Mouse (Mus musculus) hindbrain, postnatal 0 days (tissue): ENCODE data around the gene Hhatl. TPM values are rescaled to one million over a fixed set of nuclear protein-coding genes. Genes with fewer than 3 reads are reported as not detected.

Experiments used
- ATAC-seq: fragments of 200-750 bp; cut with Nextera tagmentation; 2 replicates; pipeline ENCODE4 v1.8.0; 2017; ENCODE audit warnings: mild to moderate bottlenecking, moderate TSS enrichment, moderate library complexity
- DNase-seq: peaks from one replicate; pipeline ENCODE4 v3.0.0-alpha.2; 2015; ENCODE audit warnings: low spot score
- H3K27ac ChIP-seq: fragments of 300-500 bp; sonication (generic); 2 replicates; pipeline ENCODE4 v1.5.1; 2014; ENCODE audit warnings: mild to moderate bottlenecking
- H3K27me3 ChIP-seq: fragments of 300-500 bp; sonication (generic); 2 replicates; pipeline ENCODE4 v1.6.1; 2014; ENCODE audit warnings: low read length, mixed read lengths; ENCODE audit not compliant: insufficient read depth
- H3K36me3 ChIP-seq: fragments of 300-500 bp; sonication (generic); 2 replicates; pipeline ENCODE4 v1.6.1; 2014; ENCODE audit warnings: low read length, mixed read lengths; ENCODE audit not compliant: insufficient read depth
- H3K4me1 ChIP-seq: fragments of 300-500 bp; sonication (generic); 2 replicates; pipeline ENCODE4 v1.6.1; 2014; ENCODE audit warnings: antibody characterized with exemption, low read length, mixed read lengths; ENCODE audit not compliant: insufficient read depth
- H3K4me2 ChIP-seq: fragments of 300-500 bp; sonication (generic); 2 replicates; pipeline ENCODE4 v1.6.1; 2014; ENCODE audit warnings: low read depth, mild to moderate bottlenecking, low read length, moderate library complexity, mixed read lengths
- H3K4me3 ChIP-seq: fragments of 300-500 bp; sonication (generic); 2 replicates; pipeline ENCODE4 v1.5.1; 2014; ENCODE audit warnings: low read length
- H3K9ac ChIP-seq: fragments of 300-500 bp; sonication (generic); replicated peaks from 2 replicates; pipeline ENCODE4 v1.6.1; 2014; ENCODE audit warnings: mild to moderate bottlenecking, low read length, moderate library complexity, mixed read lengths
- H3K9me3 ChIP-seq: fragments of 300-500 bp; sonication (generic); 2 replicates; pipeline ENCODE4 v1.6.1; 2016; ENCODE audit warnings: low read length, mixed read lengths
- CTCF ChIP-seq: IDR thresholded peaks from 2 replicates; pipeline ENCODE4 v1.5.1; 2016; ENCODE audit warnings: antibody characterized with exemption, control low read depth, low read depth
- WGBS: fragments of 180-500 bp; shearing (Covaris S2); extraction: QIAGEN DNeasy Blood & Tissue Kit; methylation state at CpG from one replicate; pipeline ENCODE4 v1.1.7; 2014; 5-methylcytosine and 5-hydroxymethylcytosine counted together
- polyA plus RNA-seq: library from polyadenylated mRNA; unstranded; fragments of >200 nt; fragmentation: Nextera tagmentation; extraction: Ambion mirVana; gene quantifications from 2 replicates; pipeline ENCODE4 v1.2.1, GENCODE M21; 2015
- total RNA-seq: library from RNA; depleted of rRNA; stranded (reverse); fragments of >200 nt; gene quantifications from 2 replicates; pipeline ENCODE4 v1.2.3, GENCODE M21; 2014

Hhatl gene
- total and polyA plus RNA-seq, 2 experiments from 2014 or later = 0.85 to 1.8 TPM

GRCm38 (mm10) chr9:121791206-121791605, 1.1 kb downstream of the Hhatl start:
- H3K27me3 ChIP-seq = no peaks in the 10 kb centered on the region
- H3K4me1 ChIP-seq = peaks cover 14% of the 10 kb centered on the region
- H3K9me3 ChIP-seq = no peaks in the 10 kb centered on the region
- DNase-seq (peak; percentile 54), ATAC-seq (0 out of 2 replicates have a peak, but pooled peaks have one; percentile 21)
- H3K9ac ChIP-seq = no peak overlapping the region
- H3K27ac ChIP-seq = no peak overlapping the region
- WGBS = 18% methylated on average over 5 of the region's 5 CpGs
- H3K36me3 ChIP-seq = no peaks in the 10 kb centered on the region
- no peak overlapping the region for H3K4me2 ChIP-seq
- TF ChIP-seq CTCF = no peak
- H3K4me3 ChIP-seq = no peak overlapping the region

GRCm38 (mm10) chr9:121786359-121786758, 5.9 kb downstream of the Hhatl start:
- no peak for TF ChIP-seq CTCF
- H3K36me3 ChIP-seq = no peaks in the 10 kb centered on the region
- DNase-seq (no peak), ATAC-seq (no peak)
- no peak overlapping the region for H3K9ac ChIP-seq
- WGBS = 85% methylated on average over 2 of the region's 2 CpGs
- no peaks in the 10 kb centered on the region for H3K27me3 ChIP-seq
- no peak overlapping the region for H3K4me3 ChIP-seq
- peaks cover 4% of the 10 kb centered on the region; the same call in 1 of the 2 replicates for H3K4me1 ChIP-seq
- no peaks in the 10 kb centered on the region for H3K9me3 ChIP-seq
- H3K4me2 ChIP-seq = no peak overlapping the region
- no peak overlapping the region for H3K27ac ChIP-seq

GRCm38 (mm10) chr9:121785261-121785660, 7.0 kb downstream of the Hhatl start:
- no peak overlapping the region for H3K27ac ChIP-seq
- no peak overlapping the region for H3K4me3 ChIP-seq
- DNase-seq (no peak), ATAC-seq (no peak)
- H3K36me3 ChIP-seq = no peaks in the 10 kb centered on the region
- no peaks in the 10 kb centered on the region for H3K27me3 ChIP-seq
- H3K4me1 ChIP-seq = no peaks in the 10 kb centered on the region
- WGBS = 86% methylated on average over 8 of the region's 8 CpGs
- H3K9ac ChIP-seq = no peak overlapping the region
- H3K9me3 ChIP-seq = no peaks in the 10 kb centered on the region
- H3K4me2 ChIP-seq = no peak overlapping the region
- no peak for TF ChIP-seq CTCF

- no peak for ATAC-seq
- no peak for TF ChIP-seq CTCF
- H3K27ac ChIP-seq = no peak overlapping the region
- no peaks in the 10 kb centered on the region for H3K4me1 ChIP-seq
- H3K9ac ChIP-seq = no peak overlapping the region
- 86% methylated on average over 12 of the region's 12 CpGs for WGBS
- no peaks in the 10 kb centered on the region for H3K36me3 ChIP-seq
- no peak overlapping the region for H3K4me2 ChIP-seq
- H3K27me3 ChIP-seq = no peaks in the 10 kb centered on the region
- DNase-seq = no peak
- H3K4me3 ChIP-seq = no peak overlapping the region
- no peaks in the 10 kb centered on the region for H3K9me3 ChIP-seq
Measured at GRCm38 (mm10) chr9:121784801-121785200, 7.5 kb downstream of the Hhatl start.

GRCm38 (mm10) chr9:121778066-121778624, 14.2 kb downstream of the Hhatl start:
- peak overlapping the region; percentile 25 for H3K9ac ChIP-seq
- 0 out of 2 replicates have a peak overlapping the region, but pooled peaks have one; percentile 7 for H3K27ac ChIP-seq
- TF ChIP-seq CTCF = no peak; the same call in 1 of the 2 replicates
- peaks cover 9% of the 10 kb centered on the region; the same call in 1 of the 2 replicates for H3K27me3 ChIP-seq
- H3K36me3 ChIP-seq = no peaks in the 10 kb centered on the region
- WGBS = 10% methylated on average over 54 of the region's 54 CpGs
- peak overlapping the region; percentile 33 for H3K4me3 ChIP-seq
- peak; percentile 66 for ATAC-seq
- no peaks in the 10 kb centered on the region for H3K9me3 ChIP-seq
- H3K4me2 ChIP-seq = peak overlapping the region; percentile 58
- DNase-seq = peak; percentile 76
- H3K4me1 ChIP-seq = no peaks in the 10 kb centered on the region

- Histone ChIP-seq H3K4me3 (peak within 1 kb of the TSS; percentile 33), H3K4me2 (peak within 1 kb of the TSS; percentile 58), H3K36me3 (no peaks in the 10 kb centered on the region), H3K4me1 (no peaks in the 10 kb centered on the region), H3K27me3 (peaks cover 9% of the 10 kb centered on the region; the same call in 1 of the 2 replicates), H3K9ac (peak within 1 kb of the TSS; percentile 25), H3K9me3 (no peaks in the 10 kb centered on the region), H3K27ac (0 out of 2 replicates have a peak within 1 kb of the TSS, but pooled peaks have one; percentile 7)
- DNase-seq (no peak), ATAC-seq (peak; percentile 71)
- WGBS = 18% methylated on average over 30 of the region's 30 CpGs
- TF ChIP-seq CTCF = no peak
Measured at GRCm38 (mm10) chr9:121777484-121778065, 14.7 kb downstream of the Hhatl start, which contains the start of gene Klhl40. Klhl40 (plus strand) TSS chr9:121777607.

GRCm38 (mm10) chr9:121776511-121776910, 15.8 kb downstream of the Hhatl start:
- no peaks in the 10 kb centered on the region for H3K4me1 ChIP-seq
- no peak overlapping the region for H3K4me3 ChIP-seq
- TF ChIP-seq CTCF = no peak
- no peak overlapping the region for H3K27ac ChIP-seq
- H3K27me3 ChIP-seq = peaks cover 9% of the 10 kb centered on the region; the same call in 1 of the 2 replicates
- no peak overlapping the region for H3K4me2 ChIP-seq
- H3K36me3 ChIP-seq = no peaks in the 10 kb centered on the region
- no peaks in the 10 kb centered on the region for H3K9me3 ChIP-seq
- WGBS = 83% methylated on average over 7 of the region's 7 CpGs
- ATAC-seq = no peak
- H3K9ac ChIP-seq = no peak overlapping the region
- no peak for DNase-seq
